Mouse (Mus musculus) MEL (cell line): ENCODE data around the gene Nek11. TPM values are rescaled to one million over a fixed set of nuclear protein-coding genes. Genes with fewer than 3 reads are reported as not detected.

ENCODE experiments used
- DNase-seq: peaks from one replicate; pipeline ENCODE4 v3.0.0; 2011; ENCODE audit warnings: low read depth, low spot score
- H3K27ac ChIP-seq: 2 replicates; pipeline ENCODE4 v1.5.1; 2012; ENCODE audit warnings: low read depth, mild to moderate bottlenecking, control low read depth, low read length, moderate library complexity; ENCODE audit not compliant: control insufficient read depth
- H3K27me3 ChIP-seq, 2 experiments: fragments of 150-350 bp in 1 of 2; sonication (generic) in 1 of 2; 2 replicates each; pipeline ENCODE4 v1.6.1; 2012; ENCODE audit warnings: low read length in 2 of 2, mild to moderate bottlenecking in 2 of 2, improper control_type of control experiment in 1 of 2, moderate library complexity in 1 of 2; ENCODE audit not compliant: insufficient read depth in 2 of 2, control insufficient read depth in 1 of 2
- H3K36me3 ChIP-seq, 2 experiments: 2 replicates each; pipeline ENCODE4 v1.6.1; 2012 to 2014; ENCODE audit warnings: low read length in 2 of 2, improper control_type of control experiment in 1 of 2, inconsistent platforms in 1 of 2, mild to moderate bottlenecking in 1 of 2; ENCODE audit not compliant: insufficient read depth in 2 of 2, control insufficient read depth in 1 of 2
- H3K4me1 ChIP-seq, 2 experiments: fragments of 150-350 bp in 1 of 2; sonication (generic) in 1 of 2; 2 replicates each; pipeline ENCODE4 v1.6.1; 2012; ENCODE audit warnings: low read length in 2 of 2, improper control_type of control experiment in 1 of 2, mild to moderate bottlenecking in 1 of 2; ENCODE audit not compliant: insufficient read depth in 2 of 2, control insufficient read depth in 1 of 2
- H3K4me3 ChIP-seq, 2 experiments: fragments of 150-350 bp in 1 of 2; sonication (generic) in 1 of 2; 2 replicates each; pipeline ENCODE4 v1.5.1; 2012; ENCODE audit warnings: low read depth in 2 of 2, low read length in 2 of 2, mild to moderate bottlenecking in 2 of 2, moderate library complexity in 2 of 2, control low read depth in 1 of 2, improper control_type of control experiment in 1 of 2; ENCODE audit not compliant: control insufficient read depth in 1 of 2, insufficient read depth in 1 of 2
- H3K79me2 ChIP-seq: 2 replicates; pipeline ENCODE4 v1.6.1; 2012; ENCODE audit warnings: mild to moderate bottlenecking, low read length, moderate library complexity; ENCODE audit not compliant: control insufficient read depth, poor library complexity, insufficient read depth
- H3K9ac ChIP-seq: 2 replicates; pipeline ENCODE4 v1.6.1; 2012; ENCODE audit warnings: low read depth, mild to moderate bottlenecking, control low read depth, low read length, moderate library complexity; ENCODE audit not compliant: control insufficient read depth, poor library complexity, severe bottlenecking
- H3K9me3 ChIP-seq: fragments of 150-350 bp; sonication (generic); replicated peaks from 2 replicates; pipeline ENCODE4 v1.6.1; 2012; ENCODE audit warnings: mild to moderate bottlenecking, low read length, improper control_type of control experiment, moderate library complexity; ENCODE audit not compliant: insufficient read depth
- BHLHE40 ChIP-seq: IDR thresholded peaks from 2 replicates; pipeline ENCODE4 v1.6.1; 2012; ENCODE audit warnings: low read depth, mild to moderate bottlenecking, inconsistent platforms, low read length, improper control_type of control experiment, borderline replicate concordance
- CHD1 ChIP-seq: IDR thresholded peaks from 2 replicates; pipeline ENCODE4 v1.6.1; 2012; ENCODE audit warnings: low read depth, mild to moderate bottlenecking, inconsistent platforms, low read length, improper control_type of control experiment
- E2F4 ChIP-seq: IDR thresholded peaks from 2 replicates; pipeline ENCODE4 v1.6.1; 2011; ENCODE audit warnings: low read depth, low read length, improper control_type of control experiment, borderline replicate concordance
- ELF1 ChIP-seq: IDR thresholded peaks from 2 replicates; pipeline ENCODE4 v1.6.1; 2014; ENCODE audit warnings: low read depth, mild to moderate bottlenecking, inconsistent platforms, low read length, improper control_type of control experiment, moderate library complexity
- EP300 ChIP-seq, 2 experiments: IDR thresholded peaks; 2 replicates each; pipeline ENCODE4 v1.6.1; 2011; ENCODE audit warnings: improper control_type of control experiment in 2 of 2, low read length in 2 of 2, low read depth in 1 of 2, mild to moderate bottlenecking in 1 of 2
- ETS1 ChIP-seq: IDR thresholded peaks from 2 replicates; pipeline ENCODE4 v1.6.1; 2012; ENCODE audit warnings: low read depth, mild to moderate bottlenecking, inconsistent platforms, low read length, improper control_type of control experiment, moderate library complexity
- GABPA ChIP-seq: IDR thresholded peaks from 2 replicates; pipeline ENCODE4 v1.6.1; 2012; ENCODE audit warnings: low read depth, mild to moderate bottlenecking, inconsistent platforms, low read length, improper control_type of control experiment, moderate library complexity
- KAT2A ChIP-seq: conservative IDR thresholded peaks from 2 replicates; pipeline ENCODE4 v1.6.1; 2012; ENCODE audit warnings: low read depth, low read length, improper control_type of control experiment, inconsistent platforms
- MAFK ChIP-seq: IDR thresholded peaks from 2 replicates; pipeline ENCODE4 v1.6.1; 2011; ENCODE audit warnings: low read depth, mild to moderate bottlenecking, low read length, improper control_type of control experiment, borderline replicate concordance
- MAZ ChIP-seq: IDR thresholded peaks from 2 replicates; pipeline ENCODE4 v1.6.1; 2012; ENCODE audit warnings: low read depth, mild to moderate bottlenecking, inconsistent platforms, low read length, improper control_type of control experiment
- MEF2A ChIP-seq: IDR thresholded peaks from 2 replicates; pipeline ENCODE4 v1.6.1; 2014; ENCODE audit warnings: low read depth, mild to moderate bottlenecking, inconsistent platforms, low read length, improper control_type of control experiment; ENCODE audit not compliant: poor library complexity, insufficient replicate concordance, severe bottlenecking; ENCODE audit errors: extremely low read depth
- MYB ChIP-seq: IDR thresholded peaks from 2 replicates; pipeline ENCODE4 v1.6.1; 2011; ENCODE audit warnings: mild to moderate bottlenecking, low read depth, low read length, improper control_type of control experiment
- MYC ChIP-seq: IDR thresholded peaks from 2 replicates; pipeline ENCODE4 v1.6.1; 2011; ENCODE audit warnings: low read depth, mild to moderate bottlenecking, low read length, improper control_type of control experiment, moderate library complexity
- NRF1 ChIP-seq: IDR thresholded peaks from 2 replicates; pipeline ENCODE4 v1.6.1; 2014; ENCODE audit warnings: low read depth, mild to moderate bottlenecking, inconsistent platforms, low read length, improper control_type of control experiment, moderate library complexity; ENCODE audit not compliant: poor library complexity, insufficient read depth, severe bottlenecking
- POLR2A ChIP-seq, 2 experiments: IDR thresholded peaks; 2 replicates each; pipeline ENCODE4 v1.6.1; 2011 to 2012; ENCODE audit warnings: low read length in 2 of 2, mild to moderate bottlenecking in 2 of 2, control low read depth in 1 of 2, improper control_type of control experiment in 1 of 2, low read depth in 1 of 2, moderate library complexity in 1 of 2; ENCODE audit not compliant: control insufficient read depth in 1 of 2, insufficient read depth in 1 of 2, poor library complexity in 1 of 2
- SIN3A ChIP-seq: IDR thresholded peaks from 2 replicates; pipeline ENCODE4 v1.6.1; 2012; ENCODE audit warnings: low read length, improper control_type of control experiment, inconsistent platforms
- TAL1 ChIP-seq: IDR thresholded peaks from 2 replicates; pipeline ENCODE4 v1.6.1; 2012; ENCODE audit warnings: mild to moderate bottlenecking, inconsistent platforms, low read length, moderate library complexity, mixed read lengths
- USF2 ChIP-seq, 2 experiments: IDR thresholded peaks; 2 replicates each; pipeline ENCODE4 v1.6.1; 2011 to 2012; ENCODE audit warnings: improper control_type of control experiment in 2 of 2, low read length in 2 of 2, borderline replicate concordance in 1 of 2, inconsistent platforms in 1 of 2, low read depth in 1 of 2, mild to moderate bottlenecking in 1 of 2; ENCODE audit not compliant: insufficient read depth in 1 of 2
- ZC3H11A ChIP-seq: IDR thresholded peaks from 2 replicates; pipeline ENCODE4 v1.6.1; 2012; ENCODE audit warnings: low read depth, mild to moderate bottlenecking, inconsistent platforms, low read length, improper control_type of control experiment
- ZMIZ1 ChIP-seq: IDR thresholded peaks from 2 replicates; pipeline ENCODE4 v1.6.1; 2012; ENCODE audit warnings: low read depth, mild to moderate bottlenecking, inconsistent platforms, low read length, improper control_type of control experiment, moderate library complexity
- polyA plus RNA-seq, 2 experiments: library from polyadenylated mRNA; stranded (reverse) in 1 of 2; unstranded in 1 of 2; fragments of >175 nt in 1 of 2; fragments of >200 nt in 1 of 2; gene quantifications; 2 replicates each; pipeline versions ENCODE4 v1.2.1 to v1.2.4; 2012; ENCODE audit warnings: low replicate concordance in 2 of 2, low read depth in 1 of 2; ENCODE audit not compliant: insufficient read length in 2 of 2, insufficient read depth in 1 of 2, missing spikeins in 1 of 2
- total RNA-seq: library from RNA; depleted of rRNA; stranded (reverse); fragments of 300-350 nt; gene quantifications from 2 replicates; pipeline ENCODE4 v1.2.3, GENCODE M21; 2012

Nek11 gene
- total and polyA plus RNA-seq, 3 experiments: 0.03 TPM; not detected in 2

DNA sequence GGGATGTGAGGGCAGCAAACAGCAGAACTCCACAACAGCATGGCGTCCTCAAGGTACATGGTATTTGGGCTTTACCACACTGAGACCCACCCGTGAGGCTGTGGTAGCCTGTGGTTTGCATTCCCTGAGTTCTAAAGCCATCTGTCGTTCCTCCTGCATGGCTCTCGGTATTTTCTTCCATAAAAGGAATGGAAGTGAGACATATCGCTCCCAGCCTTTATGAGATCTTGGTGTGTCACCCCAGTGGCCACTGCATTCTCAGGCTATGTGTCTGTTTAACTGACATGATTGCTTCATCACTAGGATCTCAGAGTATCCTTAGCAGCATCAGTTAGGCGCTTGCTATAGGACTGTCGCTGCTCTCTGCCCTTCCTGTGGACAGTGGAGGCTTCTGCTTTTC, 18.9 kb downstream of the Nek11 start:
- H3K9me3 ChIP-seq: no peaks in the 10 kb centered on the region
- H3K79me2 ChIP-seq: no peaks in the 10 kb centered on the region
- no peaks in the 10 kb centered on the region; a peak in 1 of 4 replicates for H3K27me3 ChIP-seq
- no peak overlapping the region for H3K27ac ChIP-seq
- H3K4me1 ChIP-seq: no peaks in the 10 kb centered on the region
- no peak for DNase-seq
- no peak overlapping the region for H3K4me3 ChIP-seq
- no peak overlapping the region for H3K9ac ChIP-seq
- H3K36me3 ChIP-seq: no peaks in the 10 kb centered on the region
- TF ChIP-seq BHLHE40 (no peak), SIN3A (no peak), ELF1 (no peak), E2F4 (no peak), KAT2A (no peak), GABPA (no peak), CHD1 (no peak), MEF2A (no peak), ZC3H11A (no peak), MYB (no peak), EP300 (IDR thresholded peaks at IDR 0.05; ENCODE audit: low read depth in 1 of 2, low read length in 2 of 2) (no peak), MYC (no peak), NRF1 (no peak), MAFK (no peak), ETS1 (no peak), MAZ (no peak), USF2 (IDR thresholded peaks at IDR 0.05; ENCODE audit: borderline replicate concordance in 1 of 2, insufficient read depth in 1 of 2, low read depth in 1 of 2, low read length in 2 of 2) (no peak), ZMIZ1 (no peak), TAL1 (no peak), POLR2A (IDR thresholded peaks at IDR 0.05; ENCODE audit: control insufficient read depth in 1 of 2, insufficient read depth in 1 of 2, low read depth in 1 of 2, low read length in 2 of 2, poor library complexity in 1 of 2) (no peak)

DNA sequence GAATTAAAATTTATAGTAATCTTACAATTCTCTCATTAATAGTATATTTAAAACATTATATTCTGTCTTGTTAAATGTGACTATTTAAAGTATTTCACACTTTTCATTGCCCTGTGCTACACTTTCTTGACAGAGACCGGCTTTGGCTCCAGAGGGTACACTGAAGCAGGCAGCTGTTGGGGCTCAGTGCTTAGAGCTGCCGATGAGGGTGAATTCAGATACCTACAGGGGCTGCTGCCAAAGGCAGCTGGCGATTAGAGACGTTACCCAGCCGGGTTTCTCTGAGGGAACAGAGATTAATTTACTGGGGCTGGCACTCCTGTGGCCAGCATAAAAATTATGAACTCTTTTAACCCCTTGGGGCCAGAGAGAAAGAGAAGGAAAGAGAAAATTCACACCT, 21.0 kb downstream of the Nek11 start:
- H3K4me1 ChIP-seq: no peaks in the 10 kb centered on the region
- H3K27me3 ChIP-seq: no peaks in the 10 kb centered on the region
- no peak overlapping the region for H3K27ac ChIP-seq
- no peaks in the 10 kb centered on the region for H3K9me3 ChIP-seq
- TF ChIP-seq ZMIZ1 (no peak), KAT2A (no peak)
- DNase-seq: no peak
- no peaks in the 10 kb centered on the region for H3K79me2 ChIP-seq
- H3K4me3 ChIP-seq: no peak overlapping the region
- H3K9ac ChIP-seq: no peak overlapping the region
- no peaks in the 10 kb centered on the region for H3K36me3 ChIP-seq
